Mouse (Mus musculus): ENCODE measurements around the gene Esyt3.

Gene Esyt3

DNA sequence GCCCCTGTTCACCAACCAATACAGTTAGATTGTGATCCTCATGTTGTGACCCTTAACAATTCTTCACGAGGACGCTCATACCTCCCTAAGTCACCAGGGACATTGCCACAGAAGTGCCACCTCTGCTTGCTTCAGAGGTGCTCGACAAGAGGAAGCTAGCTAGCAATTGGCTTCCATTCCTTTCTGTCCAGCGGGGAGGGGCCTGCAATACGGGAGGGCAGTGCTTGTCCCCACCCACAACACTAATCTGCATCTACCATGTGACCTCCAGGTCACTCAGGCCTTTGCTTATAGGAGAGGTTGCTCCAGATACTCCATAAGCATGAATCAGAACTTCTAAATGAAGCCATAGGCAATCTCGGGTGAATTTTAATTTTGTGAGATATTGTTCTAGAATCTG lies 5.0 kb downstream of the Esyt3 start:
- no peak for DNase-seq

- DNase-seq = no peak
Observed at GRCm38 (mm10) chr9:99352964-99353363, 5.4 kb downstream of the Esyt3 start.

GRCm38 (mm10) chr9:99345351-99345792 lies 13.0 kb downstream of the Esyt3 start:
- peak; percentile 66 for DNase-seq

- DNase-seq = no peak
Observed at GRCm38 (mm10) chr9:99341600-99341999, 16.8 kb downstream of the Esyt3 start.

- DNase-seq = no peak
Observed at GRCm38 (mm10) chr9:99340126-99340525, 18.2 kb downstream of the Esyt3 start.

DNA sequence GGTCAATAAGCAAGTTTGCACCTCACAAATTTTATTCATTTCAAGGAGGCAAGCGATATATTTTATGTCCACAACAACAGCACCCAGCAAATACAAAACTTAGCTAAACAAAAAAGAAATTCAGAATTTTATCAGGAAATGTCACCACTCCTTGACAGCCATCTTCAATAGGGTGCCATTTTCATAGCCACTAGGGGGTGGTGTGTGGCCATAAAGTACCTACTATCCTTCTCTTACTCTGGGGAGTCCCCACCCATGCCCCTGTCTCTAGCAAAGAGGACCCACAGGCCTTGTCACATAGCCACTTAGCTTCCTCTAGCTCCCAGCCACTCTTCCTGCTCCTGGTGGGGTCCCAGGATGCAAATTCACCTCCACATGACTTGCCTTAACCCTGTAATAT lies 19.2 kb downstream of the Esyt3 start:
- DNase-seq = no peak

DNA sequence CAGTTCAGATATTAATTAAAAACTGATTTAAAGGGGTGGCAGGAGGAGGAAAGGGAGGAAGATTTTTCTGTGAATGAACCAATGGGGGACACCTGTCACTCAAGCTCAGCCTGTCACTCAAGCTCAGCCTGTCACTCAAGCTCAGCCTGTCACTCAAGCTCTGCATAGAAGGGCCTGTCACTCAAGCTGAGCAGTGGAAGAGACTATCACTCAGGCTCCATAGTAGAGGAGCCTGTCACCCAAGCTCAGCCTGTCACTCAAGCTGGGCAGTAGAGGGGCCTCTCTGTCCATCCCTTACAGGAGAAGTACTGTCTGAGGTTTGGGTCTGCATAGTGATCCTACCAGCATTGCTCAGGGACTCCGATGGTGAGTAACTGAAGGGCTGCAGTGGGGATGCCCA lies 20.1 kb downstream of the Esyt3 start:
- DNase-seq = no peak

DNA sequence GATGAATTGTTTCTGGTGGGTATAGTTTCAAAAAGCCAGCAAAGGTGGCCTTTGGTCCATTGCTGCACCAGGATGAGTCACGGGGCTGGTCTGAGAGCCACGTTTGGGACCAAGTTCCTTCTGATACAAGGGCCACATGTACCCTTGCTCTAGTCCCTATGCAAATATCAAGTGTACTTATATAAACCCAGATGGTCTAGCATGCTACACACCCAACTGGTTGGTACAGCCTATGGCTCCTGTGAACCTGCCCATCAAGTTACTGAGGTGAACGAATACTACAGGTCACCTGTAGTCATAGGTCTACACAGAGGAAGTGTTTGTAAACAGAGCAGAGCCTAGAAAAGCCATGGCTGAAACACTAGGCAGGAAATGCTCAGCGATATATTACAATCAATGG lies 21.8 kb downstream of the Esyt3 start:
- no peak for DNase-seq

DNA sequence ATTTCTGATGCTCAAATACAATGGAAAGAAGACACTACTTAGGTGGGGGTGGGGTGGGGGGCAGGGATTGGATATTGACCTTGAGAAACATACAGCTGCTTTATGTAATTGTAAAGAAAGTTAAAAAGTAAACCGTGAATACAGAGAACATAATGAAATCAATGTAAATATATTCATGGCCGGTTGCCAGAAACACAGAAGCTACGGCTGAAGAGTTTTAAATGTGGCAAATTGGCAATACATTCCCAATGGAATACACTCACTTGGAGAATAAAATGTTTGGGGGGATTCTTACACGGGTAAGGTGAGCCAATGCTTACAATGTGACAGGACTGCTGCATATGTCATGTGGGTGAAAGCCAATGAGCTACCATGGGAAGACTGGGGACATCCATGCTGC lies 31.5 kb downstream of the Esyt3 start:
- no peak for DNase-seq

GRCm38 (mm10) chr9:99325961-99326360 lies 32.4 kb downstream of the Esyt3 start:
- DNase-seq = no peak

DNA sequence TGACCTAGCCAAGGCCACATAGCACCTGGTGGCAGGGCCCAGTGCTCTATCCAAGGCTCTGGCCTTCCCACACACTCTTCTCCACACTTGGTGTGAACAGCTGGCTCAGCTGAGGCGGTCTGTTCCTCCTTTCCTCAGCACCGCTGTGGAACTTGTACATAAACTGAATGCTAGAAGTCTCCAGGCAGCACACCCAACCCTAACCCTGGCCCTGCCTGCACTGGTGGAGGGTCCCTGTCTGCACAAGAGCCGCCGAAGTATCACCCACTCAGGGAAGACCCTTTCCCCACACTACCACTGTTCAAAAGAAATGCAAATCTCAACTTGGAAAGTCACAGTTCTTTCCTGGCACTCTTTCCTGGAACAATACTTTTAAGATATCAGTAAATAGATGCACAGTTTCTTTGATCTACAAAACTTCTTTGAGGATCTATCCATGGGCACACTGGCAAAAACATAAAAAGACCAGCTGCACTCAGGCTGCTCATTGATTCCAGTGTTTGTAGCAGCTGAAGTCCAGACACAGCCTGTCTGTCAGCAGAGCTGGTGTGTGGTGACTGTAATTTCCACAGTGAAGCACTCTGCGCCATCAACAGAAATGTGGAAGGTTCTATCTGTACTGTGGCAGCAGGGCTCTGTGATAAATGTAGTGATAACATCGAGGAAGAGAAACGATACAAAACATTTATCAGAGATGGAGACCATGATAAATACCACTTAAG lies 33.0 kb downstream of the Esyt3 start:
- no peak for DNase-seq

- no peak for DNase-seq
Observed at GRCm38 (mm10) chr9:99320006-99320405, 38.4 kb downstream of the Esyt3 start.

- DNase-seq = no peak
Observed at GRCm38 (mm10) chr9:99319343-99319951, 38.9 kb downstream of the Esyt3 start.

DNA sequence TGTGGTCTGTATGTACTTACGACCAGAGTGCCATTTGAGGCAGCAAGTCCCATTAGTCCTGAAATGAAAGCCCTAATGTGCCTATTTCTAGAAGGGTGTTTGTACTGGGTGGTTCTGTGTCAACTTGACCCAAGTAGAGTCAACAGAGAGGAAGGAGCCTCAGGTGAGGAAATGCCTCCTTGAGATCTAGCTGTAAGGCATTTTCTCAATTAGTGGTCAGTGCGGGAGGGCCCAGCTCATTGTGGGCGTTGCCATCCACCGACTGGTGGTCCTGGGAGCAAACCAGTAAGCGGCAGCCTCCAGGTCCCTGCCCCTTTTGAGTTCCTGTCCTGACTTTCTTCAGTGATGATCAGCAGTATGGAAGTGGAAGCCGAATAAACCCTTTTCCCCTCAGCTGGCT lies 52.1 kb downstream of the Esyt3 start:
- DNase-seq = no peak

GRCm38 (mm10) chr9:99304296-99304695 lies 54.1 kb downstream of the Esyt3 start:
- DNase-seq = no peak

Data from right cerebral cortex, postnatal 14 days (tissue).